20 mouse cellular contexts compared by ENCODE assay signal in genomic region chr10:95709143-95709880, GRCm38 (mm10). TPM values are rescaled to one million over a fixed set of nuclear protein-coding genes. Genes with fewer than 3 reads are reported as not detected.
A peak's percentile ranks its signal among the peaks of the same experiment; 100 is the strongest.
DNase-seq lines count a peak whose midpoint lies in the region; ATAC-seq lines count a peak whose summit lies in the region.
"Had no signal": no experiment of that assay in that cellular context is flagged by ENCODE, and none has a peak within 500 bp of the region (broad histone marks: within the 10 kb centered on the region; RNA-seq: fewer than 3 reads in every experiment).

No protein-coding gene starts in this region.

- peak overlapping the region; percentile 25; the same call in 1 of the 2 replicates for H3K27ac ChIP-seq in hindbrain, embryonic 10.5 days
- no peak overlapping the region for H3K27ac ChIP-seq in hindbrain, embryonic 11.5 days (ENCODE audit: low read depth, low read length)
- H3K27ac ChIP-seq in embryonic facial prominence, embryonic 15.5 days (replicated peaks) = peak overlapping the region; percentile 63
- peak overlapping the region; percentile 65 for H3K27ac ChIP-seq in limb, embryonic 15.5 days
- H3K27ac ChIP-seq in midbrain, embryonic 16.5 days (ENCODE audit: low read length) = no peak overlapping the region
- H3K27ac ChIP-seq: hindbrain, postnatal 0 days; left cerebral cortex, adult 2 months had no signal

- no peak overlapping the region for H3K4me2 ChIP-seq in hindbrain, embryonic 11.5 days (replicated peaks; ENCODE audit: low read depth, low read length)
- no peak overlapping the region for H3K4me2 ChIP-seq in embryonic facial prominence, embryonic 15.5 days (replicated peaks)
- H3K4me2 ChIP-seq in limb, embryonic 15.5 days = no peak overlapping the region
- no peak overlapping the region for H3K4me2 ChIP-seq in midbrain, embryonic 16.5 days (ENCODE audit: low read length)
- H3K4me2 ChIP-seq: liver, embryonic 11.5 days; lung, embryonic 15.5 days had no signal

- H3K4me3 ChIP-seq in hindbrain, embryonic 10.5 days = no peak overlapping the region
- H3K4me3 ChIP-seq in hindbrain, embryonic 11.5 days (ENCODE audit: low read depth, low read length) = no peak overlapping the region
- H3K4me3 ChIP-seq in embryonic facial prominence, embryonic 15.5 days (replicated peaks) = no peak overlapping the region
- H3K4me3 ChIP-seq in limb, embryonic 15.5 days = no peak overlapping the region
- no peak overlapping the region for H3K4me3 ChIP-seq in midbrain, embryonic 16.5 days (ENCODE audit: low read depth, low read length)
- H3K4me3 ChIP-seq: erythroblast, embryonic 14.5 days; left cerebral cortex, adult 2 months; lung, embryonic 15.5 days had no signal

- DNase-seq in hindbrain, embryonic 10.5 days (ENCODE audit: low spot score) = no peak
- DNase-seq in hindbrain, embryonic 11.5 days (ENCODE audit: low spot score) = no peak
- peak; percentile 67 for DNase-seq in embryo, embryonic 10.5 days (ENCODE audit: low spot score)
- DNase-seq in Muller cell, postnatal 12 days (ENCODE audit: inconsistent ontology term) = no peak
- DNase-seq in kidney, postnatal 4 days = no peak
- DNase-seq: adrenal gland, postnatal 36 days; cerebellum, postnatal 14 days; heart, adult 18-20 months; heart, postnatal 10 days; kidney, adult 2 months; right cerebral cortex, postnatal 14 days; thymus, postnatal 25 days had no signal

- no peaks in the 10 kb centered on the region for H3K9me3 ChIP-seq in hindbrain, embryonic 10.5 days
- H3K9me3 ChIP-seq in hindbrain, embryonic 11.5 days (ENCODE audit: control insufficient read depth, low read length) = no peaks in the 10 kb centered on the region
- no peaks in the 10 kb centered on the region for H3K9me3 ChIP-seq in embryonic facial prominence, embryonic 15.5 days (replicated peaks)
- H3K9me3 ChIP-seq in limb, embryonic 15.5 days = no peaks in the 10 kb centered on the region
- H3K9me3 ChIP-seq in midbrain, embryonic 16.5 days (replicated peaks; ENCODE audit: control insufficient read depth, low read length, poor library complexity, severe bottlenecking) = no peaks in the 10 kb centered on the region
- H3K9me3 ChIP-seq: lung, embryonic 15.5 days had no signal

- WGBS in hindbrain, embryonic 10.5 days = 71% methylated on average over 10 of the region's 10 CpGs
- WGBS in hindbrain, embryonic 11.5 days = 67% methylated on average over 10 of the region's 10 CpGs
- 34% methylated on average over 10 of the region's 10 CpGs for whole genome bisulfite sequencing in embryonic facial prominence, embryonic 15.5 days
- WGBS in limb, embryonic 15.5 days = 32% methylated on average over 10 of the region's 10 CpGs
- 84% methylated on average over 10 of the region's 10 CpGs for WGBS in midbrain, embryonic 16.5 days

- ATAC-seq in hindbrain, embryonic 11.5 days (ENCODE audit: low FRiP score) = no peak
- no peak for ATAC-seq in embryonic facial prominence, embryonic 15.5 days (ENCODE audit: insufficient number of reproducible peaks, low FRiP score, low TSS enrichment, low read depth)
- ATAC-seq in limb, embryonic 15.5 days (ENCODE audit: insufficient number of reproducible peaks, low FRiP score, low TSS enrichment, low read depth) = no peak
- ATAC-seq in midbrain, embryonic 16.5 days = no peak
- ATAC-seq: hindbrain, postnatal 0 days had no signal

- H3K27me3 ChIP-seq in hindbrain, embryonic 10.5 days (ENCODE audit: insufficient read depth, poor library complexity, severe bottlenecking) = no peaks in the 10 kb centered on the region
- no peaks in the 10 kb centered on the region for H3K27me3 ChIP-seq in hindbrain, embryonic 11.5 days (ENCODE audit: control insufficient read depth, insufficient read depth, low read length)
- no peaks in the 10 kb centered on the region for H3K27me3 ChIP-seq in embryonic facial prominence, embryonic 15.5 days
- H3K27me3 ChIP-seq in limb, embryonic 15.5 days = no peaks in the 10 kb centered on the region
- no peaks in the 10 kb centered on the region for H3K27me3 ChIP-seq in midbrain, embryonic 16.5 days (ENCODE audit: control insufficient read depth, insufficient read depth, low read depth, low read length)
- H3K27me3 ChIP-seq: lung, embryonic 15.5 days had no signal

- H3K4me1 ChIP-seq in hindbrain, embryonic 10.5 days (replicated peaks) = peaks cover 40% of the 10 kb centered on the region
- H3K4me1 ChIP-seq in hindbrain, embryonic 11.5 days (replicated peaks; ENCODE audit: control insufficient read depth, insufficient read depth, low read length) = no peaks in the 10 kb centered on the region
- H3K4me1 ChIP-seq in embryonic facial prominence, embryonic 15.5 days = peaks cover 46% of the 10 kb centered on the region
- peaks cover 33% of the 10 kb centered on the region for H3K4me1 ChIP-seq in limb, embryonic 15.5 days
- no peaks in the 10 kb centered on the region for H3K4me1 ChIP-seq in midbrain, embryonic 16.5 days (ENCODE audit: control insufficient read depth, insufficient read depth, low read length)

- no peaks in the 10 kb centered on the region for H3K36me3 ChIP-seq in hindbrain, embryonic 10.5 days
- H3K36me3 ChIP-seq in hindbrain, embryonic 11.5 days (ENCODE audit: control insufficient read depth, insufficient read depth, low read length) = no peaks in the 10 kb centered on the region
- H3K36me3 ChIP-seq in embryonic facial prominence, embryonic 15.5 days = no peaks in the 10 kb centered on the region
- H3K36me3 ChIP-seq in limb, embryonic 15.5 days = no peaks in the 10 kb centered on the region
- H3K36me3 ChIP-seq in midbrain, embryonic 16.5 days (ENCODE audit: control insufficient read depth, insufficient read depth, low read length) = no peaks in the 10 kb centered on the region
- H3K36me3 ChIP-seq: lung, embryonic 15.5 days had no signal

- no peak overlapping the region for H3K9ac ChIP-seq in hindbrain, embryonic 11.5 days (ENCODE audit: low read depth, low read length)
- H3K9ac ChIP-seq in embryonic facial prominence, embryonic 15.5 days = no peak overlapping the region
- H3K9ac ChIP-seq in limb, embryonic 15.5 days = no peak overlapping the region
- no peak overlapping the region for H3K9ac ChIP-seq in midbrain, embryonic 16.5 days (ENCODE audit: low read depth, low read length)
- H3K9ac ChIP-seq: lung, embryonic 15.5 days had no signal

RNA-seq across cellular contexts. Expression of gene Anapc15-ps, which starts 36.1 kb away (rescaled TPM):
- polyA plus RNA-seq in hindbrain, embryonic 10.5 days (2016; fragmentation: Nextera tagmentation; extraction: Ambion mirVana) = not detected in 2 replicates
- polyA plus RNA-seq in hindbrain, embryonic 11.5 days (2014; fragmentation: Nextera tagmentation; extraction: Ambion mirVana) = not detected in 2 replicates
- 0.51 TPM in 1 of 2 replicates, not detected in the other for polyA plus RNA-seq in embryonic facial prominence, embryonic 15.5 days (2015; fragmentation: Nextera tagmentation; extraction: Ambion mirVana)
- polyA plus RNA-seq in limb, embryonic 15.5 days (2015; fragmentation: Nextera tagmentation; extraction: Ambion mirVana) = not detected in 2 replicates
- polyA plus RNA-seq in midbrain, embryonic 16.5 days (2015; fragmentation: Nextera tagmentation; extraction: Ambion mirVana) = not detected in 2 replicates
- polyA plus RNA-seq: erythroblast, embryonic 14.5 days; hindbrain, postnatal 0 days; kidney, adult 2 months; liver, embryonic 11.5 days had no signal

Comparison
In these comparisons a context has a peak if more than half of its experiments do, and no peak if none do; other contexts are left out.
1. H3K27ac ChIP-seq: peak in hindbrain, embryonic 10.5 days (single experiment), embryonic facial prominence, embryonic 15.5 days (single experiment) and limb, embryonic 15.5 days (single experiment); none in hindbrain, embryonic 11.5 days (single experiment) and midbrain, embryonic 16.5 days (single experiment).